Mouse (Mus musculus): ENCODE data around the gene Cwf19l1.

Cwf19l1 gene

DNA sequence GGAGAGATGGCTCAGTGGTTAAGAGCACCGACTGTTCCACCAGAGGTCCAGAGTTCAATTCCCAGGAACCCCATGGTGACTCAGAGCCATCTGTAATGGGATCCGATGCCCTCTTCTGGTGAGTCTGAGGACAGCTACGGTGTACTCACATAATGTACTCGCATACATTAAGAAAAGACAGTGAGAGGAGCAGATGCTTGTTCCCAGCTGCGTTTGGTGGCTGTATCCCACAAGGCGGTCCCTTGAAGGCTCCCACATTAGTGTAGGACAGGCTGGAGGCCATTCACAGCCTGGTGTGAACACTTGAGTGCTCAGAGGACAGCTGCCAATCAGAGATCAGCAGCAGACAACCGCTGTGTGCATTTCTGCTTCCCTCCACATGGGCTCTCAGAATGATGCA is 24.0 kb downstream of the Cwf19l1 start:
- DNase-seq (ENCODE audit: low spot score in 2 of 2), result no peak

GRCm38 (mm10) chr19:44110356-44110755 is 25.3 kb downstream of the Cwf19l1 start:
- DNase-seq (ENCODE audit: low spot score in 2 of 2), result no peak

DNA sequence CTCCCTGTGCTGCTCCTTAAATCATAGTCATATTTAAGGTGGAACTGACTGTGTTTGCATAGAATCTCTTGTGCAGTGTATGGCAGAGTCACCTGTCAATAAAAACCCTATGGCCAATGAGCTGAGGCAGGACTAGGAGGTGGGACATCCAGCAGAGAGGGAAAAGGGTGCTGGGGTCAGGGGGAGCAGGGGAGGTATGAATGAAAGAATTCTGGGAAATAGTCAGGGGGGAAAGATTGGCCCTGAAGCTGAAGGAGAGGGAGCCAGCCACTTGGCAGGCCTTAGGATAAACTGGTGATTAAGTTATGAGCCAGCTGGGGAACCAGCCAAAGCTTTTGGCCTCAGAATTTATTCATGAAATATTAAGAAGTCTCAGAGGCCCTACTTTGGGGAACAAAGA is 26.7 kb downstream of the Cwf19l1 start:
- no peak for DNase-seq (ENCODE audit: low spot score in 2 of 2)

DNA sequence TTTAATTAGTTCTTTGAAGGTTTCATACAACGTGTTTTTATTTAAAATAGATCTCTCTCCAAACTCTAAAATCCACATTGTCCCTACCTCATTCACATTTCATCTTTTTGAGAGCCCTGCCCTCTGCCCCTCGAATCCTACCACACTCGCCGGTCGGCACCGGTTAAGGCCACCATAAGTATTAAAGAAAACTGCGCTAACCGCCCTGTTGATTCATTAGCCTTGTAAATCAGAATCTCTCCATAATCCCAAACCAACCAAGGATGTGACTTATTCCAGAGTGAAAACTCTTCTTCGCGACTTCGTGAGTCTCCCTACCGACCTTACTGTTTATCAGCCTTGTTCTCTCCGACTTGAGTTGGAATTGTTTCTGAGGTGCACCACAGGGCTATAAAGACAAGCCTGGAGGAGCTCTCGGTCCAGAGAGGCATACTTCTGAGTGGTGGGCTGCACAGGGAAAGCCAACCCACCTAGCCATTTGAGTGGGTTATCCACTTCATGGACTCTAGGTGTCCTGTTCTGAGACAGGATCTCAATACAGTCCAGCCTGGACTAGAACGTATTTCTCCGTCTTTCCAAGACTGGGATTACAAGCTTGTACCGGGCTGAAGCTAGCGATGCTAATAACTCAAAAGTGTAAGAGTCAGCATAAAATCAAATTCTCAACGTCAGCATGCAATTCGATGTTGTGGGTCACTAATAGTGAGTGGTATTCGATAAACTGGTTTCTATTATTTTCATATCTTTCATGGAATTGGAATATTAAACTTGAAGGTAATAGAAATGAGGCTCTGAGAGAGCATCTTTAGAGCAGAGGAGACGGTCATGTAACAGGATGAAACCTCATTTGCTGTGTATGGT is 27.8 kb downstream of the Cwf19l1 start:
- peak in 1 of 2 experiments; percentile 16 for DNase-seq (ENCODE audit: low spot score in 2 of 2)

DNA sequence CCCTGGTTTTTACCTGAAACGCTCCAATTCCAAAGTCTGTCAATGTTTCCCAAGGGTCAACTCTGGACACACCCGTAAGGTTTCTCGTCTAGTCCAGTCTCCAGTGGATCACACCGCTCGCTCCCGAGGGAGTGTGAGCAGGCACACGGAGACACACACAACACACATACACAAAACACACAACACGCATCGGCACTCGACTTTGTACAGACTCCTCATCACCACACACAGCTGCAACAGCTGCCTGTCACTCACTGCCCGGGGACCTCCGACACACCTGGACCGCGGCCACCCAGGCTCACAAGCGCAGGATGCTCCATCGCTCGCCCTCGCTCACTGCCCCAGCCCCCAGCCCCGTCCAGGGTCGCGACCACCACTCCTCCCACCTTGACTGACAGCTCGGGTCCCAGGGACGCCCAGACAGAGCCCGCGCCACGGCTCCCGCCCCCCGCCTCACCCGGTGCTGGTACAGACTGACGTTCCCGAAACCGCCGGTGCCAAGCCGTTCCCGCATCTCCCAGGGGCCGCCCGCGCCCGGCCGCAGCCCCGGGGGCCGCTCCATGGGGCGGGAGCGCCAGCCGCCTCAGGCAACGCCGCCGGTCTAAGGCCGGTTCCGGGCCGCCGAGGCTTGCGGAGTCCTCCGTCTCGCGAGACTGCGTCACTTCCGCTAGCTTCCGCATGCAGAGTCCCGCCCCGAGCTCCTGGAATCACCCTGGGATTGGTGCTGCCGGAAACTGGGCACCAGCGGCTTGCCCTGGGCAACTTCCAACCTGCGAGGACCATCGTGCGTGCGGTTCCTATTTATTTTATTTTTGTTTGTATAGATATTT is 28.6 kb downstream of the Cwf19l1 start, which contains the start of gene Chuk:
Gene Chuk, minus strand, starts transcription at position 650 of the 830 bp plus-strand sequence.
- peak; percentile 72 to 94 for DNase-seq (ENCODE audit: low spot score in 2 of 2)

DNA sequence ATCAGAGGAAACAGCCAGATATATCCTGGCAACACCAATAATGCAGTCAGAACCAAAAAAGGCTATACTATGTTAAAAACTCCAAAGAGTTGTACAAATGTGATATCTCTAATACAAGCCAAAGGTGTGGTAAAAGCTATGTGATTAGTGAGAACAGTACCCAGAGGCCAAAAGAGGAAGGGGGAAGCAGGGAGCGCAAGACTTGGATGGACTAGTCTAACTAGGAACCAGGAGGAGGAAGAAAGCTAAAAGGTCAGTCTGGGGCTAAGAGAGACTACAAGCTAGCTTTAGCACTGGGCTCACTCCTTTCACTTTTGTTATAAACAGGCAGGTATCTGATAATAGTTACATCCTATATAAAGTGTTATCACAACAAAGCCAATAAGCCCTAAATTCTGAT is 31.3 kb downstream of the Cwf19l1 start:
- DNase-seq (ENCODE audit: low spot score in 2 of 2), result no peak

DNA sequence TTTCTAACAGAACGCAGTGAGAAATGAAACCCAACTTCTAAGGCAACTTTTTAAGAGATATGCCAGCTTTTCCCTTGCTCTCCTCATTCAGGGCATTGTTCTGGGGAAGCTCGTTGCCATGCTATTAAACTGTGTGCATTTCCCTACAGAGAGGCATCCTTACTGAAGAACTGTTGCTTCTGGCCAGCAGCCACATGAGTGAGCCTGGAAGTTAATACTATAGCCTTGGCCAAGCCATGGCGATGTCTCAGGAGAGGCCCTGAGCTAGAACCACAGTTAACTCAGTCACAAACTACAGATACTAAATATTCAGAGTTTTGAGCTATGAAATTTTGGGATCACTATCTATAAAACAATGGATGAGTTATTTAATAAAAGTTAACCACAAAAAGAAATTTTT is 32.7 kb downstream of the Cwf19l1 start:
- no peak for DNase-seq (ENCODE audit: low spot score in 2 of 2)

DNA sequence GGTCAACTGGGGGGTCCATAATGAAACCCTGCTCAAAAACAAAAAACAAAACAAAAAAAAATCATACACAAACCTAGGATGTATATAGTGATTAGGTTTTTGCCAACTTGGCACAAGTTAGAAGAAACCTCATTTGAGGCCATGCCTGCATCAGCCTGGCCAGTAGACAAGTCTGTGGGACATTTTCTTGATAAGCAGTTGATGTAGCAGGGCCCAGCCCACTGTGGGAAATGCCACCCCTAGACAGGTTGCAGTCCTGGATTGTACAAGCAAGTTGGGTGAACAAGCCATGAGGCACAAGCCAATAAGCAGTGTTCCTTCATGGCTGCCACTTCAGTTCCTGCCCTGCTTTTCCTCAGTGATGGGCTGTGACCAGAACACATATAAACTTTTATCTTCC is 34.8 kb downstream of the Cwf19l1 start:
- DNase-seq (ENCODE audit: low spot score in 2 of 2), result no peak

- no peak for DNase-seq (ENCODE audit: low spot score in 2 of 2)
Observed at GRCm38 (mm10) chr19:44086278-44086677, 49.4 kb downstream of the Cwf19l1 start.

GRCm38 (mm10) chr19:44080920-44081319 is 54.8 kb downstream of the Cwf19l1 start:
- DNase-seq (ENCODE audit: low spot score in 2 of 2), result no peak

- no peak for DNase-seq (ENCODE audit: low spot score in 2 of 2)
Observed at GRCm38 (mm10) chr19:44080023-44080422, 55.7 kb downstream of the Cwf19l1 start.

DNA sequence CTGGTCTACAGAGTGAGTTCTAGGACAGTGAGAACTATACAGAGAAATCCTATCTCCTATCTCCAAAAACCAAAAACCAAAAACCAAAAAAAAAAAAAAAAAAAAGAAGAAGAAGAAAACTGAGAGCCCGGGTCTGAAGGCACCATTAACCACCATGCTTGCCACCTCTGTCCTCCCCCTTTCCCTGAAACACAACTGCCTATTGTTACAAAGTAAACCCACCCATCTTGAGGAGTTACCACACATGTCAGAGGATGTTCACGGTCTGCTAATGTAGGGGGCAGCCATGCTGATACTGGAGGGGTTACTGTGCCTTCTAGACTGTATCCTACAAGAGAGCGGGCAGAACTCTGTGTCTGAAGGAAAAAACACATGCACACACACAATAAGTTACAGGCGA is 58.7 kb downstream of the Cwf19l1 start:
- no peak for DNase-seq (ENCODE audit: low spot score in 2 of 2)

DNA sequence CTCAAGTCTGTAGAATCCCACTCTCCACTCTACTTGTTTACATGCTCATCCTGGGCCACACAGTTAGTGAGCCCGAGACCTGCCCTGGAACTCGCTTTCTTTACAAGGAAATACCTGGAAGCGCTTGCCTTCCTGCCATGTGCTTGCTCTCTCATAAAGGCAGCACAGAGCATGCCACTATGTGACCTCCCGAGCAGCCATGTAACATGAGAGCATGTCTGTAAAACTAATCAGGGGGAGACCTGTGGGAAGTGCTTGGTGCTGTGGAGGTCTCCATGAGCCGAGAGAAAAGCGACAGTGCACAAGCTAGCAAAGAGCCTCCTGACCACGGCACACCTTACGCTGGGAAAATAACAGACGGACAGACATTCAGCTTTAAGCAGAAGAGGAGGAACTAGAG is 59.2 kb downstream of the Cwf19l1 start:
- no peak for DNase-seq (ENCODE audit: low spot score in 2 of 2)

GRCm38 (mm10) chr19:44074986-44075385 is 60.7 kb downstream of the Cwf19l1 start:
- DNase-seq (ENCODE audit: low spot score in 2 of 2), result no peak

DNA sequence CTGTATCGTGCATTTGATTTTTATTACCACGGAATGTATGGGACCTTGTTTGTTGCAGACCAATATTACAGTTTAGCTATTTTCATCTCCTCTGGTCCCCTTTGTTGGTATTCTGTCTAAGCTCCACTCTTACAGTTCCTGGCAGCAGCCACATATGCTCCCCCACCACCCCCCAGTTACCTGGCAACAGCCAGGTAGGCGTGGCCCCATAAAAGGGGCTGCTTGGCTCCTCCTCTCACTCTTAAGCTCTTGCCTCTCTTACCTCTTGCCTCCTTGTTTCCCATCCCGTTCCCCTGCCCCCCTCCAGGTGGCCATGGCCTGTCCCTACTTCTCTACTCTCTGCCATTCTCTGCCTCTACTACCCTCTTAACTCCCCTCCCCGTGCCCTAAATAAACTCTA is 64.5 kb downstream of the Cwf19l1 start:
- no peak for DNase-seq (ENCODE audit: low spot score in 2 of 2)

GRCm38 (mm10) chr19:44069914-44070232 is 65.8 kb downstream of the Cwf19l1 start:
- DNase-seq (ENCODE audit: low spot score in 2 of 2), result no peak

DNA sequence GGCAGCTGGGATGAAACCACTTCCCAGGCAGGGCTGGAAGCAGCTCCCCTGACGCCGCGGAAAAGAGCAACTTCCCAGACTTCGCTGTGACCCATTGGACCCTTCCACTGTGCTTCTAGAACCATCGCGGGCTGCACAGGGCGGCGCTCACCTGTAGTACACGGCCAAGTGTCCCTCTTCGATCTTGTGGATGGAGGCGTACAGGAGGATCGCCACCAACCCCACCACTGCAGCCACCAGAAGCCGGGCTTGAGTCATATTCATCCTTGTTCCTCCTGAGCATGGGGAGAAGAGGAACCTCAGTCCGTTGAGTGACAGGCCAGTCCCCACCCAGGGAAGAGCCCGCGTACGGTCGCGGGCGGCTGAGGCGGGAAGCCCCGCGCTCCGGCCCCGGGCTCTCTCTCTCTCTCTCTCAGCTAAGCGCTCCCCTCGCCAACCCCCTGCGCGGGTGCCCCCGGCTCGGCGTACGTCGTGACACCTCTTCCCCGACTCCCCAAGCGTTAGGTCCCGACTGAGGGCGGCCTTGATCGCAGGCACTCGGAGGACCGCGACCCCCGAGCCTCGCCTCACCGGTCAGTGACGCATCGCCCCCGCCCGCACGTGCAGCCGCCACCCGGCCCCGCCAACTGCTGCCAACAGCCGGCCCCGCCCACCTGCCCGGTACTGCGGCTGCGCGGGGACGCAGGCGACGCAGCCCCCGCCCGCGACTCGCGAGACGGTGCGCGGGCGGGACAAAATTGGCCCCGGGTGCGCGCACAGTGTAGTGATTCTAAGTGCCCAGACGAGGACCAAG is 66.4 kb downstream of the Cwf19l1 start, which contains the start of gene Erlin1:
Gene Erlin1, minus strand, starts transcription at position 665 of the 793 bp plus-strand sequence.
- DNase-seq (ENCODE audit: low spot score in 2 of 2), result peak; percentile 55 to 85

DNA sequence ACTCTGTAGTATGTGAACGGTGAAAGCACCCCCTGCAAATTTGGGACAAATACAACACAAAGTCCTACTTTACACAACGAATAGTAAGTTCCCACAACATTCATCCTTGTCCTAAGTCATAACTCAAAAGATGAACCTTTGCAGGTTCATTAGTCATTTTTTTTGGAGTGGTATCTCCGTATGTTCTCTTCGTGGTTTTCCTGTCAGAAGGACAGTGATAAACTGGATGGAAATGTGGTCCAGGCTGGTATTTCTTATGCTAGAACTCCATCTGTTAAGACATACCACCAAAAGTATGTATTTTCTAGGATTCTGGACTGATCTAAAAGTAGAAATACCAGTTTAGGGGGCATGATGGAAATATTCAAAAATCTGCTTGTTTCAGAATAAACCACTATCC is 67.4 kb downstream of the Cwf19l1 start:
- DNase-seq (ENCODE audit: low spot score in 2 of 2), result no peak

DNA sequence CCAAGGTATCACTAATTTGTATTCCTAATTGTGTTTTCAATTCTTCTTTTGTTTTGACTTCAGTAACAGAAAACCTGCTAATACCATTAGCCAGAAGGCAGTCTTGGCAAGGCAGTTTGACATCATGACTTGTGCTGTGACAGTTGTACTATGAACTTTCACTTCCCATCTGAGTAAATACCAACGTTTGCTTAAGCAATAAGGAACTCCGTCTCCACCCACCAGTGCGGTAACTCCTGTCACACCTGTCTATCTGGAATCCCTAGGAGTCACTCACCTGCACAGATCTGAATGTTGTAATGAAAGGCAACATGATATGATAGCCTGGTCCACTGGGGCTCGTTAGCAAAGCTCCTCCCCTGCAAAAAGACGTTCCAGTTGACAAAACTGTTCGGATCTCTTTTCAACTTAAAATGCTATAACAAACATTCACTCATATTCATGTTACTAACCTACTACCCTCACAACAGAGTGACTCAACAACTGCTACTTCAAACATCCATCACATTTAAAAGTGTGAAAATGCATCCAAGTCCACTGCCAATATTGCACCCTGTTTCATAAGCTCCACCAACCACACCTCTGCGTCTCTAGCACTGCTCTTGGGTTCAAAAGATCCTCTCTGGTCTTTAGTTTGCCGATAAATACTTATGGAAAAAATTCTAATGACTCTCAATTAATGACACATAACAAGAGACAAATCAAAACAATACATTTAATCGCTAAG is 68.2 kb downstream of the Cwf19l1 start:
- no peak for DNase-seq (ENCODE audit: low spot score in 2 of 2)

DNA sequence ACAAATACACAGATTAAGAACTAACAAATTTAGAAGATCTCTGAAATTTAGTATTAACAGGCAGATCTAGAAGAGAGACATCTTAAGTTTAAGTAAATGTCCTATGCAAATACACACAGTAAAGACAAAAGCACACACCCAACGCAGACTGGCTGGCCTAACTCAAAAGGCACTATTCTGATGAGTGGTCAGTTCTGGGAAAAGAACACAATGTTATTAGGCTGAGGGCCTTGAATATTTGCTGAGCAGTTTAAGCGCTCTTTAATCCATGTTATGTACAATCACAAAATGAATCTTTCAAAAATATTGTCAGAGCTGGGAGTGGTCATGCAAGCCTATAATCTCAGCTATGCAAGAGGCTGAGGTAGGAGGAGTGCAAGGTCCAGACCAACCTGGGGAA is 70.9 kb downstream of the Cwf19l1 start:
- no peak for DNase-seq (ENCODE audit: low spot score in 2 of 2)

GRCm38 (mm10) chr19:44063773-44064172 is 71.9 kb downstream of the Cwf19l1 start:
- no peak for DNase-seq (ENCODE audit: low spot score in 2 of 2)

Measured in left cerebral cortex, adult 9 months (tissue).